Mouse (Mus musculus): ENCODE data around the gene Arhgef7.

- TF ChIP-seq CTCF (IDR thresholded peaks at IDR 0.05; ENCODE audit: low read depth) = no peak
- TF ChIP-seq EP300 (IDR thresholded peaks at IDR 0.05; ENCODE audit: low read depth) = no peak
Observed at GRCm38 (mm10) chr8:11804914-11805313, 77.4 kb downstream of the Arhgef7 start.
